Mouse (Mus musculus) large intestine, adult 2 months (tissue): Measurements from ENCODE around the gene H2-T3. TPM values are rescaled to one million over a fixed set of nuclear protein-coding genes. Genes with fewer than 3 reads are reported as not detected.
"Not testable (repeated sequence)": the region's sequence is repeated elsewhere in the genome, so short reads cannot be mapped to it uniquely, and the experiment has no call there.

Experiments used
- DNase-seq: peaks from one replicate; pipeline ENCODE4 v3.0.0-alpha.2; 2012; ENCODE audit warnings: low read depth, low spot score
- WGBS: fragments of 180-500 bp; shearing (Covaris S2); methylation state at CpG from one replicate; pipeline ENCODE4 v1.1.7; 2018; 5-methylcytosine and 5-hydroxymethylcytosine counted together
- polyA plus RNA-seq: library from polyadenylated mRNA; depleted of rRNA; stranded (reverse); fragments of >200 nt; gene quantifications from 2 replicates; pipeline ENCODE4 v1.2.3, GENCODE M21; 2012; rRNA removed

Gene H2-T3
- polyA plus RNA-seq, 1 experiment = 73.6 TPM

- DNase-seq = no peak
- 2% methylated on average over 78 of the region's 78 CpGs for WGBS
These were observed 44.8 kb downstream of the H2-T3 start for GRCm38 (mm10) chr17:36145111-36145860.

- WGBS = 76% methylated on average over 1 of the region's 1 CpGs
- not testable (repeated sequence) for DNase-seq
These were observed 53.7 kb downstream of the H2-T3 start for GRCm38 (mm10) chr17:36136299-36136848.

Other genes with a start within 250 kb of the H2-T3 start
- gene Abcf1, start 220.5 kb downstream of the H2-T3 start, polyA plus RNA-seq = 82.6 and 83.9 TPM in 2 replicates
- 23.6 and 24.7 TPM in 2 replicates for gene Gnl1, start 210.4 kb downstream of the H2-T3 start, polyA plus RNA-seq
- 13.8 and 14.5 TPM in 2 replicates for gene Prr3, start 210.1 kb downstream of the H2-T3 start, polyA plus RNA-seq
- 1.6 and 2.8 TPM in 2 replicates for gene H2-T24, start 169.7 kb downstream of the H2-T3 start, polyA plus RNA-seq
- 386 and 571 TPM in 2 replicates for gene H2-T23, start 157.4 kb downstream of the H2-T3 start, polyA plus RNA-seq
- 59.7 and 67.2 TPM in 2 replicates for gene H2-T22, start 147.5 kb downstream of the H2-T3 start, polyA plus RNA-seq
- gene Gm6034, start 147.3 kb downstream of the H2-T3 start, polyA plus RNA-seq = 0.07 TPM in 1 of 2 replicates, not detected in the other
- 53.0 and 148 TPM in 2 replicates for gene Gm11127, start 131.9 kb downstream of the H2-T3 start, polyA plus RNA-seq
- gene Gm19684, start 68.6 kb downstream of the H2-T3 start, polyA plus RNA-seq = 0.15 and 0.33 TPM in 2 replicates
- 7.1 and 18.3 TPM in 2 replicates for gene Gm7030, start 60.9 kb downstream of the H2-T3 start, polyA plus RNA-seq
- gene Gm8909, start 21.8 kb downstream of the H2-T3 start, polyA plus RNA-seq = 58.6 and 119 TPM in 2 replicates
- gene Rpp21, start 67.8 kb upstream of the H2-T3 start, polyA plus RNA-seq = 105 and 123 TPM in 2 replicates
- 7.9 and 12.3 TPM in 2 replicates for gene Trim39, start 82.0 kb upstream of the H2-T3 start, polyA plus RNA-seq
- gene H2-M10.2, start 96.2 kb upstream of the H2-T3 start, polyA plus RNA-seq = not detected in 2 replicates
- not detected in 2 replicates for gene H2-M10.1, start 135.9 kb upstream of the H2-T3 start, polyA plus RNA-seq
- gene H2-M10.3, start 178.1 kb upstream of the H2-T3 start, polyA plus RNA-seq = not detected in 2 replicates